Mouse (Mus musculus): ENCODE measurements around the gene Htr5b. TPM values are rescaled to one million over a fixed set of nuclear protein-coding genes. Genes with fewer than 3 reads are reported as not detected.

The Htr5b gene
- polyA plus RNA-seq, 1 experiment from 2014 or later: not detected

GRCm38 (mm10) chr1:121463806-121464205 lies 64.5 kb downstream of the Htr5b start:
- Histone ChIP-seq H3K27me3 (replicated peaks; ENCODE audit: insufficient read depth, low read length) (no peaks in the 10 kb centered on the region), H3K9me3 (ENCODE audit: low read length) (no peaks in the 10 kb centered on the region), H3K4me3 (ENCODE audit: low read depth, low read length) (no peak overlapping the region), H3K9ac (replicated peaks; ENCODE audit: low read depth) (no peak overlapping the region), H3K4me2 (replicated peaks; ENCODE audit: low read depth, low read length) (no peak overlapping the region), H3K36me3 (ENCODE audit: insufficient read depth, low read length) (peaks cover 19% of the 10 kb centered on the region; the same call in 1 of the 2 replicates), H3K27ac (ENCODE audit: low read length) (no peak overlapping the region), H3K4me1 (ENCODE audit: insufficient read depth, low read depth, low read length) (no peaks in the 10 kb centered on the region)
- 60% methylated on average over 7 of the region's 7 CpGs for WGBS
- no peak for ATAC-seq
- DNase-seq (ENCODE audit: low spot score): no peak
- TF ChIP-seq EP300 (IDR thresholded peaks at IDR 0.05): no peak
- no peak for TF ChIP-seq CTCF (IDR thresholded peaks at IDR 0.05)

- H3K9ac ChIP-seq (replicated peaks; ENCODE audit: low read depth): no peak overlapping the region
- H3K4me3 ChIP-seq (ENCODE audit: low read depth, low read length): no peak overlapping the region
- TF ChIP-seq CTCF (IDR thresholded peaks at IDR 0.05): no peak
- TF ChIP-seq EP300 (IDR thresholded peaks at IDR 0.05): no peak
- H3K27ac ChIP-seq (ENCODE audit: low read length): no peak overlapping the region
- DNase-seq (ENCODE audit: low spot score) (no peak), ATAC-seq (no peak)
- H3K27me3 ChIP-seq (replicated peaks; ENCODE audit: insufficient read depth, low read length): no peaks in the 10 kb centered on the region
- 69% methylated on average over 1 of the region's 1 CpGs for WGBS
- peaks cover 19% of the 10 kb centered on the region; the same call in 1 of the 2 replicates for H3K36me3 ChIP-seq (ENCODE audit: insufficient read depth, low read length)
- H3K4me2 ChIP-seq (replicated peaks; ENCODE audit: low read depth, low read length): no peak overlapping the region
- H3K4me1 ChIP-seq (ENCODE audit: insufficient read depth, low read depth, low read length): no peaks in the 10 kb centered on the region
- no peaks in the 10 kb centered on the region for H3K9me3 ChIP-seq (ENCODE audit: low read length)
These were observed 65.6 kb downstream of the Htr5b start for GRCm38 (mm10) chr1:121462643-121463042.

GRCm38 (mm10) chr1:121461895-121462294 lies 66.4 kb downstream of the Htr5b start:
- no peak overlapping the region for H3K27ac ChIP-seq (ENCODE audit: low read length)
- no peak overlapping the region for H3K4me3 ChIP-seq (ENCODE audit: low read depth, low read length)
- no peak overlapping the region for H3K9ac ChIP-seq (replicated peaks; ENCODE audit: low read depth)
- 81% methylated on average over 7 of the region's 7 CpGs for WGBS
- TF ChIP-seq EP300 (IDR thresholded peaks at IDR 0.05) (no peak), CTCF (IDR thresholded peaks at IDR 0.05) (no peak)
- ATAC-seq: no peak
- H3K36me3 ChIP-seq (ENCODE audit: insufficient read depth, low read length): peaks cover 19% of the 10 kb centered on the region; the same call in 1 of the 2 replicates
- no peaks in the 10 kb centered on the region for H3K4me1 ChIP-seq (ENCODE audit: insufficient read depth, low read depth, low read length)
- no peak overlapping the region for H3K4me2 ChIP-seq (replicated peaks; ENCODE audit: low read depth, low read length)
- no peaks in the 10 kb centered on the region for H3K9me3 ChIP-seq (ENCODE audit: low read length)
- no peak for DNase-seq (ENCODE audit: low spot score)
- no peaks in the 10 kb centered on the region for H3K27me3 ChIP-seq (replicated peaks; ENCODE audit: insufficient read depth, low read length)

- Histone ChIP-seq H3K4me1 (ENCODE audit: insufficient read depth, low read depth, low read length) (no peaks in the 10 kb centered on the region), H3K36me3 (ENCODE audit: insufficient read depth, low read length) (peaks cover 19% of the 10 kb centered on the region; the same call in 1 of the 2 replicates), H3K9ac (replicated peaks; ENCODE audit: low read depth) (no peak overlapping the region), H3K9me3 (ENCODE audit: low read length) (no peaks in the 10 kb centered on the region), H3K4me3 (ENCODE audit: low read depth, low read length) (no peak overlapping the region), H3K27me3 (replicated peaks; ENCODE audit: insufficient read depth, low read length) (no peaks in the 10 kb centered on the region), H3K27ac (ENCODE audit: low read length) (no peak overlapping the region), H3K4me2 (replicated peaks; ENCODE audit: low read depth, low read length) (no peak overlapping the region)
- 73% methylated on average over 6 of the region's 6 CpGs for WGBS
- ATAC-seq (no peak), DNase-seq (ENCODE audit: low spot score) (no peak)
- TF ChIP-seq EP300 (IDR thresholded peaks at IDR 0.05) (no peak), CTCF (IDR thresholded peaks at IDR 0.05) (no peak)
These were observed 68.2 kb downstream of the Htr5b start for GRCm38 (mm10) chr1:121460077-121460476.

Other genes starting within 250 kb of the Htr5b start
- gene Insig2, start 195.9 kb downstream of the Htr5b start, polyA plus RNA-seq (2015; fragmentation: Nextera tagmentation; extraction: Ambion mirVana): 60.0 and 69.6 TPM in 2 replicates
- gene Ccdc93, start 97.4 kb downstream of the Htr5b start, polyA plus RNA-seq (2015; fragmentation: Nextera tagmentation; extraction: Ambion mirVana): 3.4 and 4.7 TPM in 2 replicates
- 30.4 and 31.7 TPM in 2 replicates for gene Ddx18, start 39.5 kb upstream of the Htr5b start, polyA plus RNA-seq (2015; fragmentation: Nextera tagmentation; extraction: Ambion mirVana)

Data from lung, postnatal 0 days (tissue).